9 mouse cellular contexts compared by ENCODE assay signal in the genomic region with DNA sequence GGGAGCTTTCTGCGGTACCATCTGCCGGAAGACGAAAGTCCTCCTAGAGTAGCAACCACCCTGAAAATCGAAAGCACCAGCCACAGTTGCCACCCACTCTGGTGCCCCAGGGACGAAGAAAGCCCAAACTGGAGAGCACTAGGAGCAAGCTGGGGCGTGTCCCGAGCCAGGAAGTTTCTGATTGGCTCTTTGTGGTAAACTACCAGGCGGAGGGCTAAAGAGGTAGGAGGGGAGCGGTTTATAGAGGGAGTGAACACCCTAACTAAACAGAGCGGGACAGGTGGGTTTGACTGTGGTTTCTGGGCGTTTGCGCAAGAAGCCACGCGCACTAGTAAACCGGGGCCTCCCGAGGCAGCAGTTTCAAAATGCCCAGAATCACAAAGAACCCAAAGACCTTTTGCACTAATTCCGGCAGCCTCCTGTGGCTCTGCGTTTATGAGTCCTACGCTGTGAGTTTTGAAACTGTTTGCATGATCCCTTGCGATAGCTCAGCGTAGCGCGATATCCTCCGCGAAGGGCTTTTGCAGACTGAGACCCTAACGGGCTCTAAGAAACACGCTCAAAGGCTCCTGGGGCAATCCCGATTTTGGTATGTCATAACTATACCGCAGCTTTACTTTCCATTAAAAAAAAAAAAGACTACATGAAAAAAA. TPM values are rescaled to one million over a fixed set of nuclear protein-coding genes. Genes with fewer than 3 reads are reported as not detected.
A peak's percentile ranks its signal among the peaks of the same experiment; 100 is the strongest.
DNase-seq lines count a peak whose midpoint lies in the region; ATAC-seq and TF ChIP-seq lines count a peak whose summit lies in the region.
"Had no signal": no experiment of that assay in that cellular context is flagged by ENCODE, and none has a peak within 500 bp of the region (broad histone marks: within the 10 kb centered on the region; RNA-seq: fewer than 3 reads in every experiment).

No protein-coding gene starts in this region.

- no peak for ATAC-seq in heart, embryonic 11.5 days (replicated peaks; ENCODE audit: insufficient number of reproducible peaks, low FRiP score, low TSS enrichment)
- ATAC-seq in embryonic facial prominence, embryonic 12.5 days (ENCODE audit: insufficient number of reproducible peaks, insufficient read depth, low FRiP score, low TSS enrichment), result no peak
- ATAC-seq in hindbrain, postnatal 0 days, result peak; percentile 65
- ATAC-seq in liver, embryonic 13.5 days (ENCODE audit: low read depth), result peak; percentile 53
- ATAC-seq in neural tube, embryonic 12.5 days (ENCODE audit: low FRiP score, low read depth), result no peak

- intact Hi-C loops in heart, postnatal 25 days (cut with DNase I), result no loop called here

- H3K27ac ChIP-seq in heart, embryonic 11.5 days (ENCODE audit: low read depth, low read length), result no peak overlapping the region
- no peak overlapping the region for H3K27ac ChIP-seq in embryonic facial prominence, embryonic 12.5 days
- H3K27ac ChIP-seq in hindbrain, postnatal 0 days, result no peak overlapping the region
- H3K27ac ChIP-seq in liver, embryonic 13.5 days, result no peak overlapping the region
- H3K27ac ChIP-seq in neural tube, embryonic 12.5 days, result no peak overlapping the region

- WGBS in heart, embryonic 11.5 days (ENCODE audit: insufficient replicate concordance), result under 1% methylated on average over 29 of the region's 29 CpGs
- under 1% methylated on average over 29 of the region's 29 CpGs for WGBS in embryonic facial prominence, embryonic 12.5 days
- WGBS in hindbrain, postnatal 0 days, result 1% methylated on average over 29 of the region's 29 CpGs
- under 1% methylated on average over 29 of the region's 29 CpGs for WGBS in liver, embryonic 13.5 days (ENCODE audit: insufficient replicate concordance)
- WGBS in neural tube, embryonic 12.5 days, result under 1% methylated on average over 29 of the region's 29 CpGs

- H3K36me3 ChIP-seq in heart, embryonic 11.5 days (ENCODE audit: control insufficient read depth, insufficient read depth, low read length), result no peaks in the 10 kb centered on the region
- no peaks in the 10 kb centered on the region for H3K36me3 ChIP-seq in embryonic facial prominence, embryonic 12.5 days
- no peaks in the 10 kb centered on the region for H3K36me3 ChIP-seq in hindbrain, postnatal 0 days (ENCODE audit: insufficient read depth, low read length)
- H3K36me3 ChIP-seq in liver, embryonic 13.5 days, result no peaks in the 10 kb centered on the region
- H3K36me3 ChIP-seq in neural tube, embryonic 12.5 days, result no peaks in the 10 kb centered on the region

- peaks cover 48% of the 10 kb centered on the region for H3K27me3 ChIP-seq in heart, embryonic 11.5 days (ENCODE audit: control insufficient read depth, insufficient read depth, low read length)
- peaks cover 50% of the 10 kb centered on the region for H3K27me3 ChIP-seq in embryonic facial prominence, embryonic 12.5 days
- H3K27me3 ChIP-seq in hindbrain, postnatal 0 days (ENCODE audit: insufficient read depth, low read length), result peaks cover 5% of the 10 kb centered on the region; the same call in 1 of the 2 replicates
- peaks cover 58% of the 10 kb centered on the region for H3K27me3 ChIP-seq in liver, embryonic 13.5 days
- H3K27me3 ChIP-seq in neural tube, embryonic 12.5 days (replicated peaks), result peaks cover 57% of the 10 kb centered on the region

- no peak for DNase-seq in heart, postnatal 25 days (ENCODE audit: low spot score)
- peak; percentile 48 for DNase-seq in hindbrain, postnatal 0 days (ENCODE audit: low spot score)
- no peak for DNase-seq in liver, embryonic 13.5 days
- DNase-seq in natural killer cell, adult 2 months (ENCODE audit: low spot score in 2 of 2), result no peak
- no peak for DNase-seq in frontal cortex, postnatal 10 days (ENCODE audit: low spot score in 2 of 2)

- peak overlapping the region; percentile 89 for H3K4me2 ChIP-seq in heart, embryonic 11.5 days
- H3K4me2 ChIP-seq in embryonic facial prominence, embryonic 12.5 days (replicated peaks), result peak overlapping the region; percentile 74
- H3K4me2 ChIP-seq in hindbrain, postnatal 0 days (ENCODE audit: low read depth, low read length), result peak overlapping the region; percentile 56
- H3K4me2 ChIP-seq in liver, embryonic 13.5 days, result peak overlapping the region; percentile 58
- peak overlapping the region; percentile 77 for H3K4me2 ChIP-seq in neural tube, embryonic 12.5 days (replicated peaks)

- TF ChIP-seq CTCF in hindbrain, postnatal 0 days (IDR thresholded peaks at IDR 0.05; ENCODE audit: low read depth), result no peak

- peaks cover 4% of the 10 kb centered on the region; the same call in 1 of the 2 replicates for H3K4me1 ChIP-seq in heart, embryonic 11.5 days (ENCODE audit: control insufficient read depth, insufficient read depth, low read length)
- H3K4me1 ChIP-seq in embryonic facial prominence, embryonic 12.5 days, result peaks cover 18% of the 10 kb centered on the region
- 0 out of 2 replicates have a peak, but pooled peaks cover 4% of the 10 kb centered on the region for H3K4me1 ChIP-seq in hindbrain, postnatal 0 days (ENCODE audit: insufficient read depth, low read length)
- H3K4me1 ChIP-seq in liver, embryonic 13.5 days (replicated peaks), result peaks cover 4% of the 10 kb centered on the region; the same call in 1 of the 2 replicates
- H3K4me1 ChIP-seq in neural tube, embryonic 12.5 days, result peaks cover 28% of the 10 kb centered on the region

- H3K9me3 ChIP-seq in heart, embryonic 11.5 days (replicated peaks; ENCODE audit: control insufficient read depth, low read length), result no peaks in the 10 kb centered on the region
- H3K9me3 ChIP-seq in embryonic facial prominence, embryonic 12.5 days, result no peaks in the 10 kb centered on the region
- no peaks in the 10 kb centered on the region for H3K9me3 ChIP-seq in hindbrain, postnatal 0 days (ENCODE audit: low read length)
- no peaks in the 10 kb centered on the region for H3K9me3 ChIP-seq in liver, embryonic 13.5 days (replicated peaks)
- H3K9me3 ChIP-seq in neural tube, embryonic 12.5 days, result no peaks in the 10 kb centered on the region

- H3K9ac ChIP-seq in heart, embryonic 11.5 days (ENCODE audit: low read depth, low read length), result no peak overlapping the region
- H3K9ac ChIP-seq in embryonic facial prominence, embryonic 12.5 days, result no peak overlapping the region
- no peak overlapping the region for H3K9ac ChIP-seq in hindbrain, postnatal 0 days (replicated peaks; ENCODE audit: low read length)
- H3K9ac ChIP-seq in liver, embryonic 13.5 days, result no peak overlapping the region
- 0 out of 2 replicates have a peak overlapping the region, but pooled peaks have one; percentile 26 for H3K9ac ChIP-seq in neural tube, embryonic 12.5 days

- peak overlapping the region; percentile 52 for H3K4me3 ChIP-seq in heart, embryonic 11.5 days (ENCODE audit: low read depth, low read length)
- H3K4me3 ChIP-seq in embryonic facial prominence, embryonic 12.5 days, result peak overlapping the region; percentile 41
- peak overlapping the region; percentile 45 for H3K4me3 ChIP-seq in hindbrain, postnatal 0 days (ENCODE audit: low read length)
- H3K4me3 ChIP-seq in liver, embryonic 13.5 days (replicated peaks), result peak overlapping the region; percentile 42
- peak overlapping the region; percentile 20 for H3K4me3 ChIP-seq in neural tube, embryonic 12.5 days

RNA-seq across cellular contexts. Expression of gene Atoh1, which starts 1.0 kb away (rescaled TPM):
- polyA plus RNA-seq in heart, embryonic 11.5 days (2014; fragmentation: Nextera tagmentation; extraction: Ambion mirVana), result not detected in 2 replicates
- total RNA-seq in heart, postnatal 25 days (2021), result not detected
- polyA plus RNA-seq in embryonic facial prominence, embryonic 12.5 days (2016; fragmentation: Nextera tagmentation; extraction: Ambion mirVana), result 0.24 and 0.84 TPM in 2 replicates
- 12.1 and 24.4 TPM in 2 replicates for total RNA-seq in hindbrain, postnatal 0 days (2014; rRNA removed)
- polyA plus RNA-seq in hindbrain, postnatal 0 days (2015; fragmentation: Nextera tagmentation; extraction: Ambion mirVana), result 6.7 and 8.5 TPM in 2 replicates
- not detected in 2 replicates for polyA plus RNA-seq in liver, embryonic 13.5 days (2015; fragmentation: Nextera tagmentation; extraction: Ambion mirVana)
- polyA plus RNA-seq in neural tube, embryonic 12.5 days (2016; fragmentation: Nextera tagmentation; extraction: Ambion mirVana), result 4.8 and 8.4 TPM in 2 replicates
- total RNA-seq: MEL had no signal

Comparison
In these comparisons a context has a peak if more than half of its experiments do, and no peak if none do; other contexts are left out.
1. ATAC-seq: peak in hindbrain, postnatal 0 days (single experiment) and liver, embryonic 13.5 days (single experiment); none in heart, embryonic 11.5 days (single experiment), embryonic facial prominence, embryonic 12.5 days (single experiment) and neural tube, embryonic 12.5 days (single experiment).
2. Peak in every context shown above with its lines, with median percentiles within 50 percentile points of each other: H3K4me2 ChIP-seq and H3K4me3 ChIP-seq.